Mouse (Mus musculus) small intestine, adult 2 months (tissue): ENCODE data around the gene Sin3a.

Experiments
- CTCF ChIP-seq: fragments of 200-500 bp; IDR thresholded peaks from 2 replicates; pipeline ENCODE4 v1.5.1; 2012; ENCODE audit warnings: low read depth, mild to moderate bottlenecking, control low read depth, inconsistent platforms, low read length, moderate library complexity, mixed read lengths; ENCODE audit not compliant: insufficient replicate concordance, insufficient read length; ENCODE audit errors: extremely low read depth
- POLR2A ChIP-seq: fragments of 200-500 bp; IDR thresholded peaks from 2 replicates; pipeline ENCODE4 v1.6.1; 2012; ENCODE audit warnings: low read depth, mild to moderate bottlenecking, control low read depth, inconsistent platforms, low read length, moderate library complexity

GRCm38 (mm10) chr9:57139110-57139509, 67.3 kb downstream of the Sin3a start:
- TF ChIP-seq POLR2A = no peak
- TF ChIP-seq CTCF = no peak
